Mouse (Mus musculus) erythroblast, embryonic 14.5 days (primary cell): ENCODE measurements around the gene Ubtd1. TPM values are rescaled to one million over a fixed set of nuclear protein-coding genes. Genes with fewer than 3 reads are reported as not detected.

ENCODE experiments used
- H3K27me3 ChIP-seq: 2 replicates; pipeline ENCODE4 v1.6.1; 2012; ENCODE audit warnings: inconsistent platforms; ENCODE audit not compliant: control insufficient read depth
- H3K36me3 ChIP-seq: 2 replicates; pipeline ENCODE4 v1.6.1; 2012; ENCODE audit warnings: mild to moderate bottlenecking, inconsistent platforms; ENCODE audit not compliant: control insufficient read depth
- H3K4me1 ChIP-seq: 2 replicates; pipeline ENCODE4 v1.6.1; 2012; ENCODE audit warnings: inconsistent platforms; ENCODE audit not compliant: control insufficient read depth
- H3K4me3 ChIP-seq: replicated peaks from 2 replicates; pipeline ENCODE3; 2012; ENCODE audit warnings: moderate library complexity, mild to moderate bottlenecking, inconsistent platforms
- H3K9me3 ChIP-seq: 2 replicates; pipeline ENCODE4 v1.6.1; 2012; ENCODE audit warnings: low read length, inconsistent platforms, mixed read lengths; ENCODE audit not compliant: control insufficient read depth
- GATA1 ChIP-seq: IDR thresholded peaks from 2 replicates; pipeline ENCODE4 v1.6.1; 2012; ENCODE audit warnings: low read length, inconsistent platforms, mixed read lengths
- TAL1 ChIP-seq: IDR thresholded peaks from 3 replicates; pipeline ENCODE4 v1.6.1; 2012; ENCODE audit warnings: low read length, inconsistent platforms, mixed read lengths
- polyA plus RNA-seq: library from polyadenylated mRNA; stranded (reverse); fragments of >175 nt; gene quantifications from 2 replicates; pipeline ENCODE4 v1.2.3, GENCODE M21; 2012

The Ubtd1 gene
- polyA plus RNA-seq, 1 experiment: 0.10 TPM

DNA sequence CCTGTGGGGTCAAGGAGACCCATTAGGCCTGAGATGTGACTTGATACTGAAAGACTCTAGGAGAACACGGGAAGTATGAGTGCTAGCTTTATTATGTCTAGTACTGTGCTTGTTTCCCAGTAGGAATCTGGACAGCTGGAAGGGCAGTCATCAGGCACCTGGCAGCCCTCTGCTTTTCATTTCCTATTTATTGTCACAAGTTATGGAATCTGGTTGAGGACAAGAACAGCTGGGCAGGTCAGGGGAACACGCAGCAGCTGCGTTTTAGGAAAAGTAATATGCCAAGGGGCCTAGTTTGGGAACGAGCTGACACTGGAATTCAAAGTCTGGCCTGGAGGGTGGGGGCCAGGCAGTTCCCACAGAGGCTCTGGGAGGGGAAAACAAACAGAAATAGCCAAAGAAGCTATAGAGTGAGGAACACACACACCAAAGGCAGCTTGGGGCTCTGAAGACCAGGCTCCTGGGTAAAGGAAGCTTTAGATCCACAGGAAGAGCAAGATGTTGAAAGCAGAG lies 18.9 kb downstream of the Ubtd1 start:
- Histone ChIP-seq H3K9me3 (no peaks in the 10 kb centered on the region), H3K36me3 (no peaks in the 10 kb centered on the region), H3K27me3 (no peaks in the 10 kb centered on the region; the same call in 1 of the 2 replicates), H3K4me3 (no peak overlapping the region), H3K4me1 (no peaks in the 10 kb centered on the region)
- no peak for TF ChIP-seq GATA1
- no peak for TF ChIP-seq TAL1

DNA sequence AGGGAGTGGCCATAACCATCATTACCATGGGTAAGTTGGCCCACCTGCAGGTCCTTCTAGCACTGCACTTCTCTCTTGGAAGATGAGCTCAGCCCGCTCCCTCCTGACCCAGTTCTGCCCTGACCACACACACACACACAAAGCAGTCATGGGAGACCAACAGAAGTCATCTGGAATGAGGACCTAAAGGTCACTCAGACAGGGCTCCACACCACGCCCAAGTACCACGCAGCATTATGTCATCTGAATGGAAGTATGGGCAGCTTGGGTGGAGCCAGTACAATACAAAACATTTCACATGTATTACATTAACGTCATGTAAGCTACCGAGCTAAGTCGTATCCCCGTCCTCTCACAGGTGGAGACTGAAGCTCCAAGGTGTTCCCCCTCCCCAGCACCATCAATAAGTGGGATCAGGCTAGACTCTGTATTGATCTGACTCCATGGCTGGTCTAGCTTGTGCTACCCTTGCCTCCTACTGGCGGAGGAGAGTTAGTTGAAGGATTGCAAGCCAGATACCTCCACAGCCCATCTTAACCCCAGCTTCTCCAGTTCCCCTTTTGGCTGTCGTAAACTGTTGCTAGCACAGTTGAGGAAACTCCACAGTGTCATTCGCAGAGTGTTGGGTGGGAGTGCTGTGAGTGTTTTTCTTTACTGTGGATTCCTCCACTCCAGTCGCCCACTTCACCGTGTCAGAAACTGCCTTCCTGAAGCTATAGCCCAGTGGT lies 19.9 kb downstream of the Ubtd1 start:
- H3K36me3 ChIP-seq: no peaks in the 10 kb centered on the region
- no peaks in the 10 kb centered on the region for H3K9me3 ChIP-seq
- H3K4me1 ChIP-seq: no peaks in the 10 kb centered on the region
- H3K27me3 ChIP-seq: no peaks in the 10 kb centered on the region; the same call in 1 of the 2 replicates
- no peak overlapping the region for H3K4me3 ChIP-seq
- TF ChIP-seq GATA1: no peak
- no peak for TF ChIP-seq TAL1

DNA sequence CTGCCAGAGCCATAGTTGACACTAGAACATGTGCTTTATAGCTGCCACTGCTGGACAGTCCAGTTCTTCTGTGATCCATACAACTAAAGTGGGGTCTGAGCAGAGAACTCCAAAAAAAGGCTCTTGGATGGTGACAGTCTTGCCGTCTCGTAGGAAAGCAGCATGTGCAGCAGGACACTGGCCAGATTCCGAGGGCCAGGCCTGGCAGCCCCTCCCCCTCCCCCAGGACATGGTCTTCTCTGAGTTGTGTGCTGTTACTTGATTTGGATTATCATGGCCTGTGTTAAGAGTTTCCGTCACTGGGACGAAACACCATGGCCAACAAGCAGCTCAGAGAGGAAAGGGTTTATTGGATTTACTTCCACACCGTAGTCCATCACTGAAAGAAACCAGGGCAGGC lies 22.7 kb downstream of the Ubtd1 start:
- Histone ChIP-seq H3K4me3 (no peak overlapping the region), H3K4me1 (no peaks in the 10 kb centered on the region), H3K27me3 (no peaks in the 10 kb centered on the region), H3K36me3 (no peaks in the 10 kb centered on the region), H3K9me3 (no peaks in the 10 kb centered on the region)
- TF ChIP-seq TAL1 (no peak), GATA1 (no peak)

DNA sequence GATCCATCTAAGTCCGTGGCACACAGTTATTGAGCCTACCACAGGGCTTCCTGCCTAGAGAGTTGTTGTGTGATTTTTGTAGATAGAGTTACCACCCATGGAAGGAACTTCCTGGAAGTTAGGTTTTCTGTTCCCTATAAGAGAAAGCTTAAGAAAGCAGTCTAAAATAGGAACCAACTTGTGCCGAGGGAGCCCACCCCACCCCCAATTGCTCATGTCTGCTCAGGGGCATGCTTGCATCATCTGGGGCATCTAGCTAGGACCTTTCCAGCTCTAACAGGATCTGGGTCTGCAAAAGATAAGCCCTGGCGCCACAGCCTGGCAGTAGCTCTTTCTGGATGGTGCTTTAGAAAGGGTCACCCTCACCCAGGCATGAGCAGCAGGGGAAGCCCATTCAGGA lies 24.1 kb downstream of the Ubtd1 start:
- Histone ChIP-seq H3K4me3 (no peak overlapping the region), H3K4me1 (no peaks in the 10 kb centered on the region), H3K36me3 (no peaks in the 10 kb centered on the region), H3K27me3 (no peaks in the 10 kb centered on the region), H3K9me3 (no peaks in the 10 kb centered on the region)
- TF ChIP-seq TAL1 (no peak), GATA1 (no peak)

DNA sequence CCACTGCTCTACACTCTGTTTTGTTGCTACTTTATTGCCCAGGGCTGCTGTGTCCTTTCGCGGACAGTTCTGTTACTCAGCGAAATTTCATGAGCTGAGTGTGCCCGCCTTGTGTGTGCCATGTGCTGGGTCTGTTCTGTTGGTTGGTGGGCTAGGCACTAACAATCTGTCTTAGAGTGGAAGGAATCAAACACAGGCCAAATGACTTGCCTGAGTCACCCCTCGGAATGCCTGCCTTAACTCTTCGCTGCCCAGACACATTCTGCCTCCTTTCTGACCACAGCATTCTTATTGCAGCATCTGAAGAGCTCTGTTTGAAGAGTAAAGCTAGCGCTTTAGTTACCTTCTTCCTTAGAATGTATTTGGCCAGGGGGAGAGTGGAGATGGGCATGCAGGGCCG lies 25.0 kb downstream of the Ubtd1 start:
- TF ChIP-seq TAL1 (no peak), GATA1 (no peak)
- Histone ChIP-seq H3K9me3 (no peaks in the 10 kb centered on the region), H3K4me1 (no peaks in the 10 kb centered on the region), H3K27me3 (no peaks in the 10 kb centered on the region), H3K36me3 (no peaks in the 10 kb centered on the region), H3K4me3 (no peak overlapping the region)

DNA sequence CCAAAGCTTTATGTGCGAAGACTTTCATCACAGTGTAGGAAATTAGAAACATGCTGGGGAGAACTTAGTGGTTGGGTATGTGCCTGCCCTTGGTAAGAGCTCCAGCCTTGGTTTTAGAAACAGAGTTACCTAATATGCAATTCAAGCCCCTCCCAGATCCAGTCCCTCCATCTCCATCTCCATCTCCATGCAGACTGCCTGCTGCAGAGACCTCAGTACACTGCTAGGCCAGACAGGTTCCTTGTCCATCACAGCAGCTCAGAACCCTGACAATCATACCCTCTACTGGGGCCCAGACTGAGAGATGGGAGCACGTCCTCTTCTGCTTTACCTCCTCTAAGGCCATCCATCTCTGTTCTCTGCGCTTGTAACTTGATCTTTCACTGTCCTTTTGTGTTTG lies 27.0 kb downstream of the Ubtd1 start:
- Histone ChIP-seq H3K4me1 (no peaks in the 10 kb centered on the region), H3K36me3 (no peaks in the 10 kb centered on the region), H3K9me3 (no peaks in the 10 kb centered on the region), H3K4me3 (no peak overlapping the region), H3K27me3 (no peaks in the 10 kb centered on the region)
- TF ChIP-seq TAL1 (no peak), GATA1 (no peak)

DNA sequence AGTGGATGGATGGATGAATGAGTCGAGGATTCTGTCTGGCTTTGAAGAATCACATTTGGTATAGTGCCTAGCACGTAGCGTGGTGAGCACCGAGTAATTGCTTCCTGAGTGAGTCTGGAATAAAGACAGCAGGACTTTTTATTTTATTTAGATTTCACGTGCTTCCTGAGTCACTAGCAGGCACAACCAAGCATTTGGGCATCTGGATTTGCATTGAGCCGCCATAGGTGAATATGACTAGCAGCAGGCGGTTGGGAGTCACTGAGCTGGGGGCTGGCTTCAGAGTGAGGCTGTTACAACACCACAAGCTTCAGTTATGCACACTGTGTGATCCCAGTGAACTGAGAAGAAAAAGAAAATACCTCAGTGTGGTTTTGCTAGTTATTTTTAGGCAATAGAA lies 27.5 kb downstream of the Ubtd1 start:
- H3K4me1 ChIP-seq: no peaks in the 10 kb centered on the region
- no peaks in the 10 kb centered on the region for H3K36me3 ChIP-seq
- H3K4me3 ChIP-seq: no peak overlapping the region
- no peaks in the 10 kb centered on the region for H3K27me3 ChIP-seq
- H3K9me3 ChIP-seq: no peaks in the 10 kb centered on the region
- TF ChIP-seq TAL1 (no peak), GATA1 (no peak)

DNA sequence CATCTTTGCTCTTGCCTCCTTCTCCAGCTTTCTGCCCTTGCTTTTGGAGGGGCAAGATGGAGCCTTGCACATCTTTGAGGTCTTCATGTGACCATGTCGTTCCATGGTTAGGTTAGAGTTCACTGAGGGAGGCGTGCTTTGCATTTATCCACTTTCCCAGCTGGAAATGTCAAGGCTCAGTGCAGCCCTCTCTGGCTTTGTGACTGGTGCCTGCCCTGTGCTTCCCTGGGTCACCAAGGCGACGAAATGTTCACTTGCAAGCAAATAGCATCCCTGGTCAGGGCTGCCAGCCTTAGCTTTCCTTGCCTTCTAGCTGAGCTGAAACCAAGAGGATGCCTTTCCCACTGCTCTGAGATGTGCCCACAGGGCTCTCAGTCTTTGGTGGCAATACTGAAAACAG lies 28.9 kb downstream of the Ubtd1 start:
- Histone ChIP-seq H3K4me3 (no peak overlapping the region), H3K9me3 (no peaks in the 10 kb centered on the region), H3K27me3 (no peaks in the 10 kb centered on the region), H3K4me1 (no peaks in the 10 kb centered on the region), H3K36me3 (no peaks in the 10 kb centered on the region)
- TF ChIP-seq GATA1 (no peak), TAL1 (no peak)

DNA sequence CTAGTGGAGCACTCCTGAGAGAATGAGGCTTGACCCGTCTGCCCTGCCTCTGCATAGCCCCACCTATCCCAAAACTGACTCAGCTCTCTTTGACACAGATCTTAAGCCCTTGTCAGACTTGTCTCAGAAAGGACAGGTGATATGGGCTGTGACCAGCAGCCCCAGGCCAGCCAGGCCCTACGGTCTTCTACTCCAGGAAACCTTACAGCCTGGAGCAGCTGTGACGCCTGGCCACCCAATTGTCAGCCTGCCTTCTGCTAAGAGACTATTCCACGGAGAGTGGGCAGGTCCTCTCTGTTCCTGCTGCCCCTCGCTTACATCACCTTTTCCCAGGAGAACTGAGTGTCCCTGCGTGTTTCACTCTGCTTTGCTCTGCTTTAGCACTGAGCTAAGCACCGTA lies 29.6 kb downstream of the Ubtd1 start:
- no peaks in the 10 kb centered on the region for H3K9me3 ChIP-seq
- H3K4me3 ChIP-seq: no peak overlapping the region
- no peaks in the 10 kb centered on the region for H3K36me3 ChIP-seq
- no peak for TF ChIP-seq GATA1
- H3K4me1 ChIP-seq: no peaks in the 10 kb centered on the region
- no peaks in the 10 kb centered on the region for H3K27me3 ChIP-seq
